In the genomic region with DNA sequence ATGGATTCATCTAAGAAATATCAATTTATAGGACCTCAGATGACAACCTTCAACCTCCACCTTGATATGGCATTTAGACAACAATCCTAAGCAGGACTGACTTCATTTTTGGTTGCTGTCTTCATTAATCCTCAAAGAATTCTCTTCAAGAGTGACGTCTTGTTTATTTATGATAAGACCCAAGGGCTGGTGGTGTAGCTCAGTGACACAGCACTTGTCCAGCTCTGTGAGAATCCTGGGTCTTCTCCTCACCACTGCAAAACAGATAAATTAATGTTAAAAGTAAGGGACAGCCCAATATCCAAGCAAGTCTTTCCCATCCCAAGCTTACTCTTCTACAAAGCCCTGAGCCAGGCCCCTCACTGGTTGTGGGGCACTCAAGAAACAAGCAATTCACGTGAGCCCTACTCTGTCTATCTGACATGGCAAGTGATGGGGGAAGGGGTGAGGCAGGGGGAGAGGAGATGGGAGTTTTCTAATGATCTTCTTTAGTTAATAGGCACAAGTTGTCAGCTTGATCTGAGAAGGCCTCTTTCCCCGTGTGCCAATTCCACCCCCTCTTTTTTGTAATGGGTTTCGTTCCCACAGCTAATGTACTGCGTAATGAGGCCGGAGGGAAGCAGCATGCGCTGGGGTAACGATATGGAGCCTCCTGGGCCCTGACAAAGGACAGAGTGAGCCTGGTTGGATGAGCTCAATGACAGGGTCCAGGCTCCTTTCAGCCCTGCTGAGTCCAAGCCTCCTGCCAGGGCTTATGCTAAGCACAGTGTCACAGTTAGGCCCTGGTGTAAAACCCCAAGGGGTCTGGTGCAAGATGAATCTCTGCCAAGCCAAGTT, we compare ENCODE assay signal across 12 mouse cellular contexts.
A peak's percentile ranks its signal among the peaks of the same experiment; 100 is the strongest.
DNase-seq lines count a peak whose midpoint lies in the region; ATAC-seq and TF ChIP-seq lines count a peak whose summit lies in the region.
"Had no signal": no experiment of that assay in that cellular context is flagged by ENCODE, and none has a peak within 500 bp of the region (broad histone marks: within the 10 kb centered on the region; RNA-seq: fewer than 3 reads in every experiment).

No protein-coding gene starts in this region.

- no peak overlapping the region for H3K9ac ChIP-seq in forebrain, postnatal 0 days
- peak overlapping the region; percentile 27 for H3K9ac ChIP-seq in liver, embryonic 14.5 days (replicated peaks)
- H3K9ac ChIP-seq in stomach, postnatal 0 days (ENCODE audit: low read length), result no peak overlapping the region
- H3K9ac ChIP-seq in intestine, embryonic 15.5 days, result no peak overlapping the region
- H3K9ac ChIP-seq: embryonic facial prominence, embryonic 15.5 days; kidney, embryonic 15.5 days had no signal

- no peaks in the 10 kb centered on the region for H3K27me3 ChIP-seq in forebrain, postnatal 0 days (ENCODE audit: insufficient read depth, low read length)
- H3K27me3 ChIP-seq in liver, embryonic 14.5 days (ENCODE audit: control insufficient read depth, insufficient read depth, low read length), result no peaks in the 10 kb centered on the region
- H3K27me3 ChIP-seq in stomach, postnatal 0 days (ENCODE audit: control insufficient read depth, insufficient read depth, low read length), result no peaks in the 10 kb centered on the region
- H3K27me3 ChIP-seq in intestine, embryonic 15.5 days (replicated peaks), result no peaks in the 10 kb centered on the region
- H3K27me3 ChIP-seq: embryonic facial prominence, embryonic 15.5 days; kidney, embryonic 15.5 days had no signal

- TF ChIP-seq CTCF in forebrain, postnatal 0 days (IDR thresholded peaks at IDR 0.05; ENCODE audit: low read depth), result no peak
- no peak for TF ChIP-seq CTCF in liver, embryonic 14.5 days (IDR thresholded peaks at IDR 0.05; ENCODE audit: low read depth)
- no peak for TF ChIP-seq CTCF in stomach, postnatal 0 days (IDR thresholded peaks at IDR 0.05; ENCODE audit: low read depth)

- H3K36me3 ChIP-seq in forebrain, postnatal 0 days (ENCODE audit: insufficient read depth), result no peaks in the 10 kb centered on the region
- H3K36me3 ChIP-seq in liver, embryonic 14.5 days (replicated peaks; ENCODE audit: control insufficient read depth, insufficient read depth, low read depth), result no peaks in the 10 kb centered on the region
- no peaks in the 10 kb centered on the region for H3K36me3 ChIP-seq in stomach, postnatal 0 days (ENCODE audit: control insufficient read depth, insufficient read depth, low read length)
- H3K36me3 ChIP-seq in intestine, embryonic 15.5 days, result no peaks in the 10 kb centered on the region
- H3K36me3 ChIP-seq: embryonic facial prominence, embryonic 15.5 days; kidney, embryonic 15.5 days had no signal

- peak; percentile 90 for ATAC-seq in forebrain, postnatal 0 days
- no peak for ATAC-seq in liver, embryonic 14.5 days (ENCODE audit: insufficient read depth)
- ATAC-seq in stomach, postnatal 0 days (ENCODE audit: low FRiP score, low TSS enrichment), result no peak
- no peak for ATAC-seq in intestine, embryonic 15.5 days

- DNase-seq in right cerebral cortex, postnatal 10 days (ENCODE audit: low spot score in 2 of 2), result peak; percentile 27 to 40
- no peak for DNase-seq in right cerebral cortex, postnatal 4 days
- DNase-seq in forebrain, postnatal 0 days, result peak; percentile 45
- no peak for DNase-seq in liver, embryonic 14.5 days (ENCODE audit: low read depth in 3 of 3, low spot score in 3 of 3)
- DNase-seq in cerebellum, postnatal 14 days, result no peak
- DNase-seq in stomach, postnatal 0 days (ENCODE audit: low spot score), result no peak
- DNase-seq: adrenal gland, adult 2 months; cerebellum, postnatal 36 days; heart, adult 18-20 months had no signal

- H3K4me2 ChIP-seq in forebrain, postnatal 0 days (ENCODE audit: low read depth), result no peak overlapping the region
- H3K4me2 ChIP-seq in liver, embryonic 14.5 days (ENCODE audit: low read depth), result peak overlapping the region; percentile 21; the same call in 1 of the 2 replicates
- no peak overlapping the region for H3K4me2 ChIP-seq in stomach, postnatal 0 days (replicated peaks; ENCODE audit: low read depth)
- no peak overlapping the region for H3K4me2 ChIP-seq in intestine, embryonic 15.5 days (replicated peaks)
- H3K4me2 ChIP-seq: embryonic facial prominence, embryonic 15.5 days; kidney, embryonic 15.5 days had no signal

- no peak overlapping the region for H3K27ac ChIP-seq in forebrain, postnatal 0 days (ENCODE audit: low read depth, low read length)
- H3K27ac ChIP-seq in liver, embryonic 14.5 days, result peak overlapping the region; percentile 94
- no peak overlapping the region for H3K27ac ChIP-seq in stomach, postnatal 0 days (replicated peaks)
- H3K27ac ChIP-seq in intestine, embryonic 15.5 days, result no peak overlapping the region
- H3K27ac ChIP-seq: embryonic facial prominence, embryonic 15.5 days; kidney, embryonic 15.5 days had no signal

- no peaks in the 10 kb centered on the region for H3K9me3 ChIP-seq in forebrain, postnatal 0 days (ENCODE audit: low read length)
- no peaks in the 10 kb centered on the region for H3K9me3 ChIP-seq in liver, embryonic 14.5 days (ENCODE audit: control insufficient read depth, low read length)
- H3K9me3 ChIP-seq in stomach, postnatal 0 days (ENCODE audit: control insufficient read depth, low read length), result no peaks in the 10 kb centered on the region
- no peaks in the 10 kb centered on the region for H3K9me3 ChIP-seq in intestine, embryonic 15.5 days
- H3K9me3 ChIP-seq: embryonic facial prominence, embryonic 15.5 days; kidney, embryonic 15.5 days had no signal

- WGBS in forebrain, postnatal 0 days, result 22% methylated on average over 8 of the region's 8 CpGs
- WGBS in liver, embryonic 14.5 days (ENCODE audit: insufficient replicate concordance), result 71% methylated on average over 8 of the region's 8 CpGs
- 71% methylated on average over 8 of the region's 8 CpGs for WGBS in stomach, postnatal 0 days
- 75% methylated on average over 8 of the region's 8 CpGs for WGBS in intestine, embryonic 15.5 days

- H3K4me1 ChIP-seq in forebrain, postnatal 0 days (ENCODE audit: insufficient read depth), result no peaks in the 10 kb centered on the region
- peaks cover 51 to 56% of the 10 kb centered on the region in 2 experiments for H3K4me1 ChIP-seq in liver, embryonic 14.5 days (replicated peaks; ENCODE audit: control insufficient read depth in 2 of 2, insufficient read depth in 2 of 2, low read length in 1 of 2)
- no peaks in the 10 kb centered on the region for H3K4me1 ChIP-seq in stomach, postnatal 0 days (replicated peaks; ENCODE audit: control insufficient read depth, insufficient read depth)
- peaks cover 4% of the 10 kb centered on the region; the same call in 1 of the 2 replicates for H3K4me1 ChIP-seq in intestine, embryonic 15.5 days (replicated peaks)
- H3K4me1 ChIP-seq: embryonic facial prominence, embryonic 15.5 days; kidney, embryonic 15.5 days had no signal

- TF ChIP-seq EP300 in liver, embryonic 14.5 days (IDR thresholded peaks at IDR 0.05; ENCODE audit: low read depth), result no peak
- no peak for TF ChIP-seq EP300 in stomach, postnatal 0 days (optimal IDR thresholded peaks at IDR 0.05)

- H3K4me3 ChIP-seq in forebrain, postnatal 0 days (ENCODE audit: low read depth, low read length), result no peak overlapping the region
- no peak overlapping the region for H3K4me3 ChIP-seq in liver, embryonic 14.5 days (ENCODE audit: insufficient read depth in 1 of 2, low read depth in 2 of 2, low read length in 2 of 2)
- no peak overlapping the region for H3K4me3 ChIP-seq in stomach, postnatal 0 days (ENCODE audit: low read depth, low read length)
- H3K4me3 ChIP-seq in intestine, embryonic 15.5 days (replicated peaks), result no peak overlapping the region
- H3K4me3 ChIP-seq: embryonic facial prominence, embryonic 15.5 days; kidney, embryonic 15.5 days had no signal

Comparison
In these comparisons a context has a peak if more than half of its experiments do, and no peak if none do; other contexts are left out.
1. DNase-seq: peak in right cerebral cortex, postnatal 10 days (2 of 2) and forebrain, postnatal 0 days (single experiment); none in right cerebral cortex, postnatal 4 days (single experiment), liver, embryonic 14.5 days (0 of 3), cerebellum, postnatal 14 days (0 of 2) and stomach, postnatal 0 days (single experiment).